Mouse (Mus musculus): Measurements from ENCODE around the gene Agbl3.

GRCm38 (mm10) chr6:34782493-34782892, 2.3 kb downstream of the Agbl3 start:
- TF ChIP-seq POLR2A (IDR thresholded peaks at IDR 0.05; ENCODE audit: borderline replicate concordance, control insufficient read depth, low read depth, low read length) (no peak), CTCF (IDR thresholded peaks at IDR 0.05; ENCODE audit: control insufficient read depth, insufficient read depth, low read length) (no peak)
